Mouse (Mus musculus) 3T3-L1 (cell line): ENCODE data around the gene Gm3259.
"Not testable (repeated sequence)": the region's sequence is repeated elsewhere in the genome, so short reads cannot be mapped to it uniquely, and the experiment has no call there.

ENCODE experiments used
- DNase-seq: peaks from one replicate; pipeline ENCODE4 v3.0.0-alpha.2; 2015; ENCODE audit warnings: low read depth, low spot score

Gm3259 gene

GRCm38 (mm10) chr5:95305611-95306010 lies at the start of gene Gm3259:
Gene Gm3259 (plus strand): TSS chr5:95305911.
- DNase-seq: not testable (repeated sequence)

GRCm38 (mm10) chr5:95272668-95273067 lies 33.0 kb upstream of the Gm3259 start, which contains the start of gene Gm10424:
Gene Gm10424 (minus strand): TSS chr5:95272768.
- not testable (repeated sequence) for DNase-seq
